Mouse (Mus musculus) forebrain, embryonic 10.5 days (tissue): ENCODE data around the gene D130043K22Rik. TPM values are rescaled to one million over a fixed set of nuclear protein-coding genes. Genes with fewer than 3 reads are reported as not detected.

ENCODE experiments used
- DNase-seq: peaks from one replicate; pipeline ENCODE4 v3.0.0-alpha.2; 2017; ENCODE audit warnings: low spot score; ENCODE audit errors: extremely low spot score
- H3K27ac ChIP-seq: fragments of 300-500 bp; sonication (generic); 2 replicates; pipeline ENCODE4 v1.5.1; 2016; ENCODE audit warnings: mild to moderate bottlenecking
- H3K27me3 ChIP-seq: fragments of 300-500 bp; sonication (generic); 2 replicates; pipeline ENCODE4 v1.6.1; 2016; ENCODE audit warnings: mild to moderate bottlenecking; ENCODE audit not compliant: poor library complexity, severe bottlenecking
- H3K36me3 ChIP-seq: fragments of 300-500 bp; sonication (generic); replicated peaks from 2 replicates; pipeline ENCODE4 v1.6.1; 2016; ENCODE audit warnings: mild to moderate bottlenecking, moderate library complexity
- H3K4me1 ChIP-seq: fragments of 300-500 bp; sonication (generic); 2 replicates; pipeline ENCODE4 v1.6.1; 2016
- H3K4me3 ChIP-seq: fragments of 300-500 bp; sonication (generic); 2 replicates; pipeline ENCODE4 v1.5.1; 2016; ENCODE audit warnings: mild to moderate bottlenecking, moderate library complexity
- H3K9me3 ChIP-seq: fragments of 300-500 bp; sonication (generic); 2 replicates; pipeline ENCODE4 v1.6.1; 2016; ENCODE audit warnings: mild to moderate bottlenecking, moderate library complexity
- WGBS: fragments of 180-500 bp; shearing (Covaris S2); methylation state at CpG from one replicate; pipeline ENCODE4 v1.1.7; 2016; 5-methylcytosine and 5-hydroxymethylcytosine counted together
- polyA plus RNA-seq: library from polyadenylated mRNA; unstranded; fragments of >200 nt; fragmentation: Nextera tagmentation; extraction: Ambion mirVana; gene quantifications from 2 replicates; pipeline ENCODE4 v1.2.1, GENCODE M21; 2016

The D130043K22Rik gene
- polyA plus RNA-seq, 1 experiment from 2014 or later, result 0.43 TPM

DNA sequence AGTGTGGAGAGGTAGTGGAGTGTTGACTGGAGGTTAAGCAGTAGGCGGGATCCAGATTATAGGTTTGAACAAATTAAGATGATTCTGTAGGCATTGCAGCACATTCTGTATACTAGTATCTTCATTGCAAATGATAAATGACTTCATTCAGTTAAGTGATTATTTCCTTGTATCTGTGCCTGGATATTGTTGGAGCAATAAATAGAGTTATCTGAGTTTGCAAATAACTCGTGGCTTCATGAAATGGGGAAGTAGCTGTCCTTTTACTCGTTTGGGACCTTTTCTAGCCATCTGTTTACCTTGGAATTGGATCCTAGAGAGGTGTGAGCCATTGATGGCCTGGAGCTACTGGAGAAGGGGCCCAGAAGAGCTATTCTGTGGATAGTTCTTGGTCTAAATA, 5.1 kb upstream of the D130043K22Rik start:
- Histone ChIP-seq H3K27me3 (no peaks in the 10 kb centered on the region), H3K4me3 (no peak overlapping the region), H3K27ac (no peak overlapping the region), H3K9me3 (no peaks in the 10 kb centered on the region), H3K36me3 (peaks cover 73% of the 10 kb centered on the region), H3K4me1 (peaks cover 9% of the 10 kb centered on the region)
- DNase-seq, result no peak
- 82% methylated on average over 3 of the region's 3 CpGs for WGBS

GRCm38 (mm10) chr13:24841702-24842101, 3.2 kb upstream of the D130043K22Rik start:
- Histone ChIP-seq H3K4me3 (no peak overlapping the region), H3K4me1 (peaks cover 21% of the 10 kb centered on the region), H3K9me3 (no peaks in the 10 kb centered on the region), H3K27ac (no peak overlapping the region), H3K36me3 (peaks cover 57% of the 10 kb centered on the region), H3K27me3 (no peaks in the 10 kb centered on the region; the same call in 1 of the 2 replicates)
- no peak for DNase-seq
- WGBS, result 95% methylated on average over 3 of the region's 3 CpGs

- WGBS, result 87% methylated on average over 4 of the region's 4 CpGs
- peaks cover 17% of the 10 kb centered on the region for H3K4me1 ChIP-seq
- no peak for DNase-seq
- no peaks in the 10 kb centered on the region; the same call in 1 of the 2 replicates for H3K27me3 ChIP-seq
- no peak overlapping the region for H3K4me3 ChIP-seq
- no peak overlapping the region for H3K27ac ChIP-seq
- H3K9me3 ChIP-seq, result no peaks in the 10 kb centered on the region
- no peaks in the 10 kb centered on the region for H3K36me3 ChIP-seq
Measured at GRCm38 (mm10) chr13:24849318-24849717, 4.4 kb downstream of the D130043K22Rik start.

GRCm38 (mm10) chr13:24851989-24852388, 7.1 kb downstream of the D130043K22Rik start:
- no peak overlapping the region for H3K27ac ChIP-seq
- 92% methylated on average over 2 of the region's 2 CpGs for whole genome bisulfite sequencing
- H3K27me3 ChIP-seq, result no peaks in the 10 kb centered on the region
- no peak overlapping the region for H3K4me3 ChIP-seq
- no peaks in the 10 kb centered on the region for H3K36me3 ChIP-seq
- H3K9me3 ChIP-seq, result no peaks in the 10 kb centered on the region
- DNase-seq, result no peak
- no peaks in the 10 kb centered on the region for H3K4me1 ChIP-seq

- 89% methylated on average over 3 of the region's 3 CpGs for WGBS
- H3K9me3 ChIP-seq, result no peaks in the 10 kb centered on the region
- no peak for DNase-seq
- H3K27ac ChIP-seq, result no peak overlapping the region
- H3K4me3 ChIP-seq, result no peak overlapping the region
- H3K4me1 ChIP-seq, result no peaks in the 10 kb centered on the region
- H3K36me3 ChIP-seq, result no peaks in the 10 kb centered on the region
- H3K27me3 ChIP-seq, result no peaks in the 10 kb centered on the region
Measured at GRCm38 (mm10) chr13:24852570-24852969, 7.6 kb downstream of the D130043K22Rik start.

GRCm38 (mm10) chr13:24859115-24859514, 14.2 kb downstream of the D130043K22Rik start:
- H3K4me1 ChIP-seq, result no peaks in the 10 kb centered on the region
- no peaks in the 10 kb centered on the region for H3K27me3 ChIP-seq
- no peak overlapping the region for H3K4me3 ChIP-seq
- H3K9me3 ChIP-seq, result no peaks in the 10 kb centered on the region
- H3K36me3 ChIP-seq, result no peaks in the 10 kb centered on the region
- no peak overlapping the region for H3K27ac ChIP-seq
- no peak for DNase-seq

- Histone ChIP-seq H3K27me3 (no peaks in the 10 kb centered on the region), H3K4me1 (no peaks in the 10 kb centered on the region), H3K9me3 (no peaks in the 10 kb centered on the region), H3K27ac (no peak overlapping the region), H3K36me3 (no peaks in the 10 kb centered on the region), H3K4me3 (no peak overlapping the region)
- WGBS, result 83% methylated on average over 12 of the region's 12 CpGs
- DNase-seq, result no peak
Measured at GRCm38 (mm10) chr13:24861084-24861483, 16.1 kb downstream of the D130043K22Rik start.

- DNase-seq, result no peak
- Histone ChIP-seq H3K4me1 (no peaks in the 10 kb centered on the region), H3K27ac (no peak overlapping the region), H3K9me3 (no peaks in the 10 kb centered on the region), H3K27me3 (no peaks in the 10 kb centered on the region), H3K4me3 (no peak overlapping the region), H3K36me3 (no peaks in the 10 kb centered on the region)
- 94% methylated on average over 7 of the region's 7 CpGs for WGBS
Measured at GRCm38 (mm10) chr13:24862021-24862420, 17.1 kb downstream of the D130043K22Rik start.

- H3K27ac ChIP-seq, result no peak overlapping the region
- DNase-seq, result no peak
- H3K4me1 ChIP-seq, result no peaks in the 10 kb centered on the region
- H3K27me3 ChIP-seq, result no peaks in the 10 kb centered on the region
- no peaks in the 10 kb centered on the region for H3K36me3 ChIP-seq
- H3K4me3 ChIP-seq, result no peak overlapping the region
- WGBS, result 61% methylated on average over 7 of the region's 7 CpGs
- no peaks in the 10 kb centered on the region for H3K9me3 ChIP-seq
Measured at GRCm38 (mm10) chr13:24862520-24862919, 17.6 kb downstream of the D130043K22Rik start.

DNA sequence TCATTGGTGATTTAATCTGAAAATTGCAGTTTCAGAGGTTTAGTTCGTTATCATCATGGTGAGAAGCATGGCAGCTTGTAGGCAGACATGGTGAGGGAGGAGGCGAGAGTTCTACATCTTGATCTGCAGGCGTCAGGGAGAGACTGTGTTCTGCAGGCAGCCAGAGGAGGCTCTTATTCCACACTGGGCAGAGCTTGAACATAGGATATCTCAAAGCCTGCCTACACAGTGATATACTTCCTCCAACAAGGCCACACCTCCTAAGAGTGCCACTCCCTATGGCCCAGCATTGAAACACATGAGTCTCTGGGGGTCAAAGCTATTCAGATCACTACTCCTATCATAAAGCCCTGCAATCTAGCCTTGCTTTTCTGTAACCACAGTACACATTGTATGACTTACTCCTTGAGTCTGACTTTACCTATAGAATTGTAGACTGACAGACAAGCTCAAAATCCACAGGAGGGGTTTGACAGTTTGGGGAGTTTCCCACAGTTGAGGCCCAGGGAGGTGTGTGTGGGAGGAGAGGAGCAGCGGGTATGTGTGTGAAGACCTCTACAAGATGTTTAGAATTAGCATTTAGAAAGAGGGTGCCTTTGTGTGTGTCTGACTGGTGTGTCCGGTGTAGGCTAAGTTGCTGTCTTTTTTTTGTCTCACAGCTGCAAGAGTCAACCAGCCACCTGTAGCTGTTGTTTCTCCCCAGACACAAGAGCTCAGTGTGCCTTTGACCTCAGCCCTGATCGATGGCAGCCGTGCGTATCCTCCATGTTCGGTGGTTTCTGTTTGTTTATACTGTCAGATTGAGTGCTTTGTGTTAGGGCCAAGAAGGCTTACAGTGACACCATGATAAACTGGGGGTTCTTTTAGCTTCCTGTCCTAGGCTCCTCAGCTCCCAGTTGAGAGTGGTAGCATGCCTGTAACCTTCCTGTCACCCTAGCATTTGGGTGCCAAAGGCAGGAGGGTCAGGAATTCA, 21.8 kb downstream of the D130043K22Rik start:
- H3K9me3 ChIP-seq, result no peaks in the 10 kb centered on the region
- H3K27ac ChIP-seq, result no peak overlapping the region
- no peak overlapping the region for H3K4me3 ChIP-seq
- no peaks in the 10 kb centered on the region for H3K27me3 ChIP-seq
- DNase-seq, result no peak
- H3K36me3 ChIP-seq, result no peaks in the 10 kb centered on the region
- no peaks in the 10 kb centered on the region for H3K4me1 ChIP-seq
- 79% methylated on average over 9 of the region's 9 CpGs for WGBS

DNA sequence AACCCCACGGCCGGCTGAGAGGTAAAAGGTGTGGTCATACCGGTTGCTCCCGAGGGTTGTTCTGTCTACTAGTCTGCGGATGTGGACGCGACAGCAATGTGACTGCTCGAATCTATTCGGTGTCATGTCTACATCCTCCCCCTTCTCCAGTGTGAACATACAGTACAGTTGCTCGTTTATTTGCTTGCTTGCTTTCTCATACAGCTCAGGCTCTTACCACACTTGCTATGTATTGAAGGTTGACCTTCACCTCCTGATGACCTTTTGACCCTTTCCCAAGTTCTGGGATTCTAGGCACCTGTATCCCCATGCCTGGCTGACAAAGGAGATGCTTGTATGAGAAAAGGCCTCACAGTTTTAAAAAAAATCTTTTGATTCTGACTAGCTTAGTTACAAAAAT, 22.9 kb downstream of the D130043K22Rik start:
- H3K4me1 ChIP-seq, result no peaks in the 10 kb centered on the region
- WGBS, result 93% methylated on average over 10 of the region's 10 CpGs
- H3K27me3 ChIP-seq, result no peaks in the 10 kb centered on the region
- no peaks in the 10 kb centered on the region for H3K9me3 ChIP-seq
- no peak overlapping the region for H3K4me3 ChIP-seq
- no peak overlapping the region for H3K27ac ChIP-seq
- DNase-seq, result no peak
- no peaks in the 10 kb centered on the region for H3K36me3 ChIP-seq

DNA sequence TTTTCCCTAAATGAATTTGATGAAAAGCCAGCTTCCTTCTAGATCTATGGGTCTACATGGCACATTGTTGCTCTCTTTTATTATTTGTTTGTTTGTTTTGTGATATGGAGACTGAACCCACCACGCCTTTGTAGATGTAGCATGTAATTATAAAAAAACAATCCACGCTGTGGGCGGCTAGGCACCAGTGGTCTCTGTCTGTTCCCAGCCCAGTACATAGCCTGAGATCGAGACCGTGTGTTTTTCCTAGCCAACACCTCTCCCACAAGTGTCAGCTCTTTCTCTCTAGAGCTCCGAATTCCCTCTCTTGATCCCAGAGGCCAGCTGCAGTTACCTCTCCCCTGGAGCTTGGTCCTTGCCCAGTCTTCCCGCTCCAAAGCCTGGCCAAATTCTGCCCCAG, 23.3 kb downstream of the D130043K22Rik start:
- no peaks in the 10 kb centered on the region for H3K4me1 ChIP-seq
- no peaks in the 10 kb centered on the region for H3K27me3 ChIP-seq
- H3K9me3 ChIP-seq, result no peaks in the 10 kb centered on the region
- H3K4me3 ChIP-seq, result no peak overlapping the region
- 92% methylated on average over 7 of the region's 7 CpGs for WGBS
- no peaks in the 10 kb centered on the region for H3K36me3 ChIP-seq
- DNase-seq, result no peak
- no peak overlapping the region for H3K27ac ChIP-seq

- no peak for DNase-seq
- no peak overlapping the region for H3K4me3 ChIP-seq
- WGBS, result 92% methylated on average over 15 of the region's 15 CpGs
- no peaks in the 10 kb centered on the region for H3K4me1 ChIP-seq
- H3K36me3 ChIP-seq, result no peaks in the 10 kb centered on the region
- no peak overlapping the region for H3K27ac ChIP-seq
- H3K27me3 ChIP-seq, result no peaks in the 10 kb centered on the region
- no peaks in the 10 kb centered on the region for H3K9me3 ChIP-seq
Measured at GRCm38 (mm10) chr13:24879359-24880040, 34.6 kb downstream of the D130043K22Rik start.
